Mouse (Mus musculus): ENCODE measurements around the gene Rerg.
"Not testable (repeated sequence)": the region's sequence is repeated elsewhere in the genome, so short reads cannot be mapped to it uniquely, and the experiment has no call there.

Rerg gene

GRCm38 (mm10) chr6:137076731-137077130 is 93.6 kb downstream of the Rerg start:
- no peak for DNase-seq (ENCODE audit: low read depth, low spot score)

DNA sequence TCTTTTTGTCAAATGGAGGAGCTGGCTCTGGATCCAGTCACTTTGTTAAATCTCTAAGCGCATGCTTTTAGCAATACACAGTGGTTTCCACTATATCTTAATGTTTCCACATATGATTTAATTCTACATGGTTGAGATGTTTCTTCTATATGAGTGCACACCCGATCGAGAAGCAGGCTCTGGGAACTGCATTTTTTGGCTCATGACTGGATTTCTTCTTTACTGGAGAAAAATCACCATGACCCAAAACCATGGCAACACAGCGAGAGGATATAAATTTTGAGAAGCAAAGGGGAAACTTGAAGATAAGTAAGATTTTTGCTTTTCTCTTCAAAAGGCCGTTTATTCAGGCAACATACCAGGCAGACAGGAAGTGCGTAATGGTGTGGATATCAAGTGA is 94.1 kb downstream of the Rerg start:
- no peak for DNase-seq (ENCODE audit: low read depth, low spot score)

- DNase-seq (ENCODE audit: low read depth, low spot score), result no peak
These were observed 98.0 kb downstream of the Rerg start for GRCm38 (mm10) chr6:137072256-137072655.

GRCm38 (mm10) chr6:137071466-137071865 is 98.8 kb downstream of the Rerg start:
- no peak for DNase-seq (ENCODE audit: low read depth, low spot score)

DNA sequence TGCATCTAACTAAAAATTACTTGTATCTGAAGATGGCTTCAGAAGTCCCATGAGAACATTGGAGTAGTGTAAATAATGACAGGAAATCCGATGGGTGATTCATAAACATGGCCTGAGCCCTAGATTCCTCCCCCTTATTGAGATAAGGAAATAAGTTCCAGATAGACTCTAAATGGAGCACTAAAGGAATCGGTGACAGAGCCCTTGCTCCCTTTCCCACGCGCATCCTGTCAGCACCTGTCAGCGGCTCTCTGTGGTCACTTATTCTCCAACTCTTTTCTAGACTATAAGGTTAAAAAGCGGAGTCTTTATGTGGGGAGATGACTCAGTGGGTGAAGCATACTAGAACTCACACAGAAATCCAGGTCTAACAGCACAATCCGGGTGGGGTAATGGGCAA is 104.8 kb downstream of the Rerg start:
- no peak for DNase-seq (ENCODE audit: low read depth, low spot score)

DNA sequence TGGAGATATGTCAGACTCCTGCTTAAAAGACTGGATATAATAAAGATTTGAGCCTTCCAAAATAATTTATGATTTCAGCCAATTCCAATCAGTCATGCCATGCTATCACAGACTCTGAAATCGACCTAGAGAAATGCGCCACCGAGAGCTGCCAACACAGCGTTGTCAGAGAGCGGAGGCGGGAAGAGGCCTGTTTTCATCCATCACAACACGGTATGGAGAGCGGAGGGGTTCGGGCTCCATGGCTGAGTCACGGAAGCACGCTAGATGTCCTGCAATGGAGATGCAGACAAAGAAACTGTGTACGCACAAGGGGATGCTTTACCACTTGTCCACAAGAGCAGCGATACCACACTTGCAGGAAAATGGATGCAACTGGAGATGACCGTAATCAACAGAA is 105.5 kb downstream of the Rerg start:
- DNase-seq (ENCODE audit: low read depth, low spot score), result peak; percentile 25

- DNase-seq (ENCODE audit: low read depth, low spot score), result no peak
These were observed 106.9 kb downstream of the Rerg start for GRCm38 (mm10) chr6:137063239-137063940.

DNA sequence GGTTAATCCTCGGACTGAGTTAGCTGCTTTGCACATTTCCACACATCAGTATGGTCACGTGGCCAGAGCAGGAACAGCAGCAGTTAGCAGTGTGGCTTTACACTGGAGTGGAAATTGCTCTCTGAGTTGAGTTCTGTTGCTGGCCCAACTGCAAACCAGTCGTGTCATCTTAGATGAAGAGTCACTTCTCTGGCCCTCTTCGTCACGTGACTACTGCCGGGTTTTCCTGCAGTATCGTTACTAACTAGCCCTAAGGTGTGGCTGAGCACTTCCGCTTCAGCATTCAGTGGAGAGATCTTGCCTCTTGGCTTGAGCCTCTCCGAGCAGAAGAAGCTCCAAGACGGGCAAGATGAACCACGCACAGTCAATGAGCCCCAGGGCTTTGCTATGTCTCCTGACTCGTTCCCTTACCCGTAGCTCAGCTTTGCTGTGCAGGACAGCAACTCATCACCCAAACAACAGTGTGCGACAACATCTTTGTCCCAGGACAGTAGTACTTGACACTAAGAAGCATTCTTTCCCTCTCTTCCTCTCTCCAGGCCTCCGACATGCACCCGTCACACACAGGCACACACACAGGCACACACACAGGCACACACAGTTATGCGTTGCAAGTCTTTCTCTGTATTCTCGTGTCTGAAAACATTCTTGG is 108.3 kb downstream of the Rerg start:
- no peak for DNase-seq (ENCODE audit: low read depth, low spot score)

GRCm38 (mm10) chr6:137060595-137060994 is 109.7 kb downstream of the Rerg start:
- DNase-seq (ENCODE audit: low read depth, low spot score), result no peak

- no peak for DNase-seq (ENCODE audit: low read depth, low spot score)
These were observed 112.0 kb downstream of the Rerg start for GRCm38 (mm10) chr6:137058257-137058656.

DNA sequence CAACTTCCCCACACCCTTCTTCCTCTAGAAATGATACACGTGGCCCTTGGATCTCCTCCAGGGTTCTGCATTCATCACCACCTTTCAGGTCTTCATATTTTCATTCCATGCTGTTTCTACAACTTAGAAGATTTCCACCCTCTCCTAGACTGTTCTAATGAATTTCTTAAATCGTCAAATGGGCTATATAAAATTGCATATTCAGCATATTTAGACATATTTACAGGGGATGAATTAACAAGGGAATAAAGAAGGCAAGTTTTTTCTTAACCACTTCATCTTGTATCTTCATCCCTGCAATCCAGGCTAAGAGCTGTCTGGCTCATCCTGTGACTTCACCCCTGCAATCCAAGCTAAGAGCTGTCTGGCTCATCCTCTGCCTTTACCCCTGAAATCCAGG is 116.2 kb downstream of the Rerg start:
- no peak for DNase-seq (ENCODE audit: low read depth, low spot score)

- peak; percentile 55 for DNase-seq (ENCODE audit: low read depth, low spot score)
These were observed 116.8 kb downstream of the Rerg start for GRCm38 (mm10) chr6:137053464-137053863.

GRCm38 (mm10) chr6:137053006-137053405 is 117.3 kb downstream of the Rerg start:
- DNase-seq (ENCODE audit: low read depth, low spot score), result no peak

- no peak for DNase-seq (ENCODE audit: low read depth, low spot score)
These were observed 123.3 kb downstream of the Rerg start for GRCm38 (mm10) chr6:137047036-137047435.

DNA sequence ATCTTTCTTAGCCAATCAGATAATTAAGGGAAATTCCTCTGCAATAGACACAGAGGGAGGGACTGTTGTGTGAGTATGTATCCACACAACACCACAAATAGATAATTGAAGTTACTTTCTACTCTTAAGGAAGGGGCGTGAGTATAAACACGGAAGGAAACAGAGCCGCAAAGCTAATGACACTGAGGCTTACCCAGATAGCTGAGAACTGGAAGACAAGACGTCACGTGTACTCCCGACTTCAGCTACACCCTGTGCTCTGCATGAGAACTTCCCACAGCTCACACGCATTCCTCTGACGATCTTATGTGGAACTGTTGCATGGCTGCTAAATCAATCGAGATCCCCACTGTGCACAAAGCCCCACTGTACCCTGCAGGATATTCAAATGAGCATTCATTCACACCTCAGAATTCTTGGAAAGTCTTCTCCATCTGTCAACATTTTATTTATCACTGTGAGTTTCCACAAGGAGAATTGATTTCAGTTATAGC is 125.2 kb downstream of the Rerg start:
- DNase-seq (ENCODE audit: low read depth, low spot score), result peak; percentile 14

- DNase-seq (ENCODE audit: low read depth, low spot score), result not testable (repeated sequence)
These were observed 134.5 kb downstream of the Rerg start for GRCm38 (mm10) chr6:137035611-137036395.

GRCm38 (mm10) chr6:137030611-137031097 is 139.6 kb downstream of the Rerg start:
- no peak for DNase-seq (ENCODE audit: low read depth, low spot score)

- no peak for DNase-seq (ENCODE audit: low read depth, low spot score)
These were observed 140.2 kb downstream of the Rerg start for GRCm38 (mm10) chr6:137029931-137030610.

DNA sequence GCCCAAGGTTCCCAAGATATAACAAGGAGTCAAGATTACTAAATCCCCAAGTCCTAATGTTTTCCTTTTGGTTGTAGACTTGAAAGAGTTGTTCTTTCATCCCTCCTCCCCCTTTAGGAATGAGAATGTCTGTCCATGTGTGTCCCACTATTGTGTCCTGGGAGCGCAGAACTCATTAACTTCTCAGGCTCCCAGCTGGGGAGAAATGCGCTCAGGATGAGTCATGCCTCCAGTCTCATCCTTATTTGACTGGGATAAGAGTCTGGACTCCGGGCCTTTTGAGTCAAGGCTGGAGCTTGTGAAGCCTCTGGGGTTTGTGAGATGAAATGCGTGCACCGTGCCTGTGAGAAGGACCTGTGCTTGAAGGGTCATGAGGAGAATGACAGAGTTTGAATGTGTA is 144.8 kb downstream of the Rerg start:
- DNase-seq (ENCODE audit: low read depth, low spot score), result no peak

GRCm38 (mm10) chr6:137024541-137024940 is 145.8 kb downstream of the Rerg start:
- DNase-seq (ENCODE audit: low read depth, low spot score), result no peak

GRCm38 (mm10) chr6:137017216-137017973 is 152.9 kb downstream of the Rerg start:
- DNase-seq (ENCODE audit: low read depth, low spot score), result no peak

All from mesoderm, embryonic 11.5 days (tissue).